Mouse (Mus musculus): ENCODE measurements at regions not wholly inside any gene's neighbourhood (a gene's known extent, or its start where the extent isn't known, plus 50 kb on each side); places are given as distances from the start of the nearest gene placed in this dataset.
A peak's percentile ranks its signal among the peaks of the same experiment; 100 is the strongest.

- no peak for DNase-seq (ENCODE audit: low read depth)
Measured at GRCm38 (mm10) chr15:61596318-61596717, 673.5 kb upstream of the A1bg start.

- no peak for DNase-seq (ENCODE audit: low read depth)
Measured at GRCm38 (mm10) chr15:61588956-61589355, 666.1 kb upstream of the A1bg start.

- no peak for DNase-seq (ENCODE audit: low read depth)
Measured at GRCm38 (mm10) chr15:61582335-61582734, 659.5 kb upstream of the A1bg start.

- DNase-seq (ENCODE audit: low read depth): no peak
Measured at GRCm38 (mm10) chr15:61563347-61563746, 640.5 kb upstream of the A1bg start.

- no peak for DNase-seq (ENCODE audit: low read depth)
Measured at GRCm38 (mm10) chr15:61562252-61562651, 639.4 kb upstream of the A1bg start.

DNA sequence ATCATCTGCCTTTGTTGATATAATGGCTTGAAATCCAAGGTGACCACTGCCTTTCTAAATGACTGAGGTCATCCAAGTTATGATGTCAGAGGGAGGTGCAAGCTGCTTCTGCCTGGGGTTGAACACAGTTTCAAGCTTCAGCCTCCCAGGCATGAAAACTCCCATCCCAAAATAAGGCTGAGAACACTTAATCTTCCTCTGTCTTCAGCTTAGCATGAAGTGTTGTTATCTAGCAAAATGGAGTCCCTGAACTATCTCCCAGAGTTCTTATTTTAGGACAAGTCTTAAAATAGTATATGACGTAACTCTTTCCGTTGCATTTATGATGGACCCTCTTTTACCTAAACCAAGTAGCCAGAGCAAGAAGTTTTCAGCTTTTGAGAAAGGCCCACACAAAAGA lies 631.1 kb upstream of the A1bg start:
- no peak for DNase-seq (ENCODE audit: low read depth)

- no peak for DNase-seq (ENCODE audit: low read depth)
Measured at GRCm38 (mm10) chr15:61553081-61553680, 630.4 kb upstream of the A1bg start.

- DNase-seq (ENCODE audit: low read depth): no peak
Measured at GRCm38 (mm10) chr15:61551206-61551605, 628.4 kb upstream of the A1bg start.

GRCm38 (mm10) chr15:61548400-61548799 lies 625.6 kb upstream of the A1bg start:
- DNase-seq (ENCODE audit: low read depth): no peak

DNA sequence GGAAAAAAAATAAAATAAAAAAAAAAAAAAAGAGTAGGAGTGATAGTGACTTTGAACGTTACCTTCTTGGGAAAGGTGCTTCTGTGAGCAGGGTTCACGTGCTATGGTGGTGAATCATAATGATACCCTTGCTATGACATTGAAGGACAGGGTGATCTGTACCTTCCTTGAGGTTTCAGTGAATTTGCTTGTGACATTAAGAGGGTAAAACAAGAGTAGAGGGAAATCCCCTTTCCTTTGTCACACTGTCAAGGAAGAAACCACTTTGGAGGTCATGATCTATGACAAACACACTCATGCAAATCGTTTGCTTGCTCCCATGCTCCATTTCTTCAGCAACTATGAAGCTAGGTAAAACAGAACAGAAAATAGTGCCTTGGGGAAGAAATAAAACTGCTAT lies 623.8 kb upstream of the A1bg start:
- no peak for DNase-seq (ENCODE audit: low read depth)

- DNase-seq (ENCODE audit: low read depth): no peak
Measured at GRCm38 (mm10) chr15:61544074-61544473, 621.3 kb upstream of the A1bg start.

GRCm38 (mm10) chr15:61541643-61542042 lies 618.8 kb upstream of the A1bg start:
- no peak for DNase-seq (ENCODE audit: low read depth)

- peak; percentile 23 for DNase-seq (ENCODE audit: low read depth)
Measured at GRCm38 (mm10) chr15:61540753-61541421, 618.1 kb upstream of the A1bg start.

- no peak for DNase-seq (ENCODE audit: low read depth)
Measured at GRCm38 (mm10) chr15:61538930-61539329, 616.1 kb upstream of the A1bg start.

- DNase-seq (ENCODE audit: low read depth): no peak
Measured at GRCm38 (mm10) chr15:61538169-61538755, 615.5 kb upstream of the A1bg start.

- DNase-seq (ENCODE audit: low read depth): no peak
Measured at GRCm38 (mm10) chr15:61536332-61536716, 613.5 kb upstream of the A1bg start.

DNA sequence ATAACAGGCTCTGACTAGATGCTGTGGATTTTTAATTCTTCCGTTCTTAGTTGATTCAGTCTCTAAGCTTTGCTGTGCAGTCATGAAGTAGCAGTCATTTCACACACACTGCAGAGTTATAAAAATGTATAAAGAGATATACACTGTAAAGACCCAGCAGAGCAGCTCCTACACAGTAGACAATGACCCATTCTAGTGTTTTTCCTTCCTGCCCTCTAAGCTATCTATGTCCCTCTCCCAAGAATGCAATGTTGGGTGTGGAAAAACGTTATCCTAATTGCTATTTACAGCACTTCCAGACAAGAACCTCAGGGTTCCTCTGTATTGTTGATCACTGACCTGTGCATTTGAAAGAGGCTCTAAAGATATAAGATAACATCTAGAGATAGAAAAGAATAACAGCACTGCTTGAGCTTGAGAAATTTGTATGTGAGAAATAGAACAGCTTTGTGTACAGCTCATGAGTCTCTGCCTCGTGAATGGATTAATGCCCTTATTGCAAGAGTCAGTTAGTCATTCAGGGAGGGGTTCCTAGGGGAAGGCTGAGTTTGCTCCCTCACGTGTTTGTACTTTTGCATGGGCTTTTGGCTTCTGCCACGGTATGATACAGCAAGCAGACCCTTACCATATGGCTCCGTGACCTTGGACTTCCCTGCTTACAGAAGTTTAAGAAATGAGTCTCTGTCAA lies 613.0 kb upstream of the A1bg start:
- DNase-seq (ENCODE audit: low read depth): no peak

- DNase-seq (ENCODE audit: low read depth): no peak
Measured at GRCm38 (mm10) chr15:61535180-61535579, 612.4 kb upstream of the A1bg start.

DNA sequence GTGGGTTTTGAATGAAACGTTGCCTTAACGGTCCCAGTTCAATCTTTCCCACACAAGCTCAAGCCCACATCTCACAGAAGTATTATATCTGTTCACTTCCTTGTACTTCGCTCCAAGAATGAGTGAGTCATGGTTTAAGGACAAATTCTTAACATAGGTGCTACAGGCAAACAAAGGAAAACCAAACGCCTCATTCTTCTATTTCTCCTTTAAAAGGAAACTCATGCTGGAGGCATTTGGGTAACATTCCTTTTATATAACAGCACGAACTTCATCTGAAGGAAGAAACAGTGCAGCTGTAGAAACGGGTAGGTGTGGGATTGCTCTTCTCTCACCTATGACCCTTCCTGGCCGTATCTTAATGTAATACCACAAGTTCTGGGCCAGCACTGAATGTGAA lies 610.0 kb upstream of the A1bg start:
- DNase-seq (ENCODE audit: low read depth): no peak

DNA sequence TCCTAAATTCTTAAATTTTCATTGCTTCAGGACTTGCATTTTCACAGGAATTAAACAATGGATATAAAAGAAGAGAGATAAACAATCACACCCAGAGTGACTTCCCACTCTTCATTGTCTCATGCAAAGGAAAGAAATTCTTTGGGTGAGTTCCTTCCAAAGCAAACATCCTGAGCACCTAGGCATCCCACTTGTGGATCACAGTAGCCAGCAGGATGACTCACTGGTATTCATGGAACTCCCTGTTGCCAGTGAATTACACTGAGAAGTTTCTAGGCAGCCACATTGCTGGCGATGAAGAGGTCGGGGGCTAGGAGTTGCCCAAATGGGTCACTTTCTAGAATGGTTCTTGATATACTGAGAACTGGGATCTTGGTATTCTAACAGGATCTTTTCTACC lies 609.2 kb upstream of the A1bg start:
- DNase-seq (ENCODE audit: low read depth): no peak

DNA sequence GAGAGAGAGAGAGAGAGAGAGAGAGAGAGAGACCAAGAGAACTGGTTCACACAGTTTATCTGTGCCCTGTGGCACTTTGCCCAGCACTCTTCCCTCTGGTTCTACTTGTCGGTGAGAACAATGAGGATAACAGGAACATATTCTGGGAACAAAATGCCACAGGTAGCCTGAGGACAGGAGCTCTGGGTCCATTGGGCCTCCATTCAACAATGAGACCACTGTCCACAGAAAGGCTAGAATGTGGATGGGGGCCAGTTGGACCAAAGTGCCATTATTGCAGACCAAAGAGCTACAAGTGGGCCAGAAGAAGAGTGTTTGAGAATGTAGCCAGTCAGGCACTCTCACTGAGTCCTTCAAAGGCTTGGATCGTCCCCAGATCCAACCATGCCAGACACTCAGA lies 600.2 kb upstream of the A1bg start:
- DNase-seq (ENCODE audit: low read depth): no peak

DNA sequence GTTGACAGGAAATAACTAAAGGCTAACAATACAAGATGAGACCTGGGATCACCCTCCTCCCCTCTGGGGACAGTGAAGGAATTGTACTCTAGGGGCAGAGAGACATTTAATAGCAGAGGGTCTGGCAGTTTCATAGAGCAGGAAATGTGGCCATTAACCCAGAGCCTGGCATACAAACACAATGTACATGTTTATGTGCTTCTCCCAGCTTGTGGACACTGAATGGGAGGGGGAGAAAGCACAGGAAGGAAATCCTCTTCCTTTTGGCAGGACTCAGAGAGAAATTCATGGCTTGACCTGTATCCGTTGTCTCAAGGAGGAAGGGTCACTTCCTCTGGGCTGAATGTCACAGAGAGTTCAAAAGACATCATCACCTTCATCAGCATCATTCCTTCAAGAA lies 594.5 kb upstream of the A1bg start:
- no peak for DNase-seq (ENCODE audit: low read depth)

- DNase-seq (ENCODE audit: low read depth): no peak
Measured at GRCm38 (mm10) chr15:61514324-61514723, 591.5 kb upstream of the A1bg start.
